Mouse (Mus musculus) limb, embryonic 12.5 days (tissue): ENCODE data around the gene Mbd6. TPM values are rescaled to one million over a fixed set of nuclear protein-coding genes. Genes with fewer than 3 reads are reported as not detected.

Experiments used
- ATAC-seq: fragments of 200-750 bp; cut with Nextera tagmentation; 2 replicates; pipeline ENCODE4 v1.8.0; 2017; ENCODE audit warnings: low read depth, moderate TSS enrichment; ENCODE audit not compliant: insufficient number of reproducible peaks, insufficient read depth, low FRiP score, low TSS enrichment
- H3K27ac ChIP-seq: fragments of 300-500 bp; sonication (generic); 2 replicates; pipeline ENCODE4 v1.5.1; 2016; ENCODE audit warnings: mild to moderate bottlenecking, moderate library complexity
- H3K27me3 ChIP-seq: fragments of 300-500 bp; sonication (generic); 2 replicates; pipeline ENCODE4 v1.6.1; 2016; ENCODE audit warnings: mild to moderate bottlenecking, moderate library complexity
- H3K36me3 ChIP-seq: fragments of 300-500 bp; sonication (generic); 2 replicates; pipeline ENCODE4 v1.6.1; 2016; ENCODE audit warnings: mild to moderate bottlenecking, moderate library complexity
- H3K4me1 ChIP-seq: fragments of 300-500 bp; sonication (generic); replicated peaks from 2 replicates; pipeline ENCODE4 v1.6.1; 2016
- H3K4me2 ChIP-seq: fragments of 300-500 bp; sonication (generic); 2 replicates; pipeline ENCODE4 v1.6.1; 2016; ENCODE audit warnings: mild to moderate bottlenecking, moderate library complexity
- H3K4me3 ChIP-seq: fragments of 300-500 bp; sonication (generic); replicated peaks from 2 replicates; pipeline ENCODE4 v1.5.1; 2016; ENCODE audit warnings: mild to moderate bottlenecking
- H3K9ac ChIP-seq: fragments of 300-500 bp; sonication (generic); replicated peaks from 2 replicates; pipeline ENCODE4 v1.6.1; 2016; ENCODE audit warnings: mild to moderate bottlenecking, moderate library complexity
- H3K9me3 ChIP-seq: fragments of 300-500 bp; sonication (generic); 2 replicates; pipeline ENCODE4 v1.6.1; 2016; ENCODE audit warnings: mild to moderate bottlenecking, moderate library complexity
- WGBS: fragments of 180-500 bp; shearing (Covaris S2); methylation state at CpG from one replicate; pipeline ENCODE4 v1.1.7; 2016; 5-methylcytosine and 5-hydroxymethylcytosine counted together
- polyA plus RNA-seq: library from polyadenylated mRNA; unstranded; fragments of >200 nt; fragmentation: Nextera tagmentation; extraction: Ambion mirVana; gene quantifications from 2 replicates; pipeline ENCODE4 v1.2.1, GENCODE M21; 2016

Gene Mbd6
- polyA plus RNA-seq, 1 experiment from 2014 or later: 17.2 TPM

GRCm38 (mm10) chr10:127258489-127258888, 30.3 kb downstream of the Mbd6 start:
- no peak overlapping the region for H3K4me3 ChIP-seq
- no peak for ATAC-seq
- no peak overlapping the region for H3K9ac ChIP-seq
- no peak overlapping the region for H3K27ac ChIP-seq
- H3K27me3 ChIP-seq: peaks cover 29% of the 10 kb centered on the region
- no peaks in the 10 kb centered on the region for H3K9me3 ChIP-seq
- H3K4me2 ChIP-seq: no peak overlapping the region
- WGBS: 81% methylated on average over 8 of the region's 8 CpGs
- no peaks in the 10 kb centered on the region for H3K36me3 ChIP-seq
- peaks cover 14% of the 10 kb centered on the region for H3K4me1 ChIP-seq

- 73% methylated on average over 6 of the region's 6 CpGs for WGBS
- peaks cover 22% of the 10 kb centered on the region for H3K27me3 ChIP-seq
- H3K4me2 ChIP-seq: no peak overlapping the region
- ATAC-seq: no peak
- H3K27ac ChIP-seq: no peak overlapping the region
- H3K9ac ChIP-seq: no peak overlapping the region
- peaks cover 9% of the 10 kb centered on the region for H3K4me1 ChIP-seq
- no peaks in the 10 kb centered on the region for H3K36me3 ChIP-seq
- no peaks in the 10 kb centered on the region for H3K9me3 ChIP-seq
- H3K4me3 ChIP-seq: no peak overlapping the region
Observed at GRCm38 (mm10) chr10:127257790-127258189, 31.0 kb downstream of the Mbd6 start.

GRCm38 (mm10) chr10:127255625-127256345, 33.0 kb downstream of the Mbd6 start:
- Histone ChIP-seq H3K4me1 (no peaks in the 10 kb centered on the region), H3K9ac (no peak overlapping the region), H3K27me3 (peaks cover 3% of the 10 kb centered on the region; the same call in 1 of the 2 replicates), H3K36me3 (no peaks in the 10 kb centered on the region), H3K4me3 (no peak overlapping the region), H3K9me3 (no peaks in the 10 kb centered on the region), H3K27ac (no peak overlapping the region), H3K4me2 (peak overlapping the region; percentile 30; the same call in 1 of the 2 replicates)
- WGBS: 21% methylated on average over 14 of the region's 14 CpGs
- ATAC-seq: peak; percentile 61

GRCm38 (mm10) chr10:127250810-127251209, 38.0 kb downstream of the Mbd6 start:
- WGBS: 80% methylated on average over 5 of the region's 5 CpGs
- Histone ChIP-seq H3K36me3 (no peaks in the 10 kb centered on the region), H3K9ac (no peak overlapping the region), H3K4me2 (no peak overlapping the region), H3K4me1 (no peaks in the 10 kb centered on the region), H3K9me3 (no peaks in the 10 kb centered on the region), H3K4me3 (no peak overlapping the region), H3K27ac (no peak overlapping the region), H3K27me3 (no peaks in the 10 kb centered on the region)
- ATAC-seq: no peak

GRCm38 (mm10) chr10:127238241-127238824, 50.5 kb downstream of the Mbd6 start:
- H3K9me3 ChIP-seq: no peaks in the 10 kb centered on the region
- H3K27ac ChIP-seq: no peak overlapping the region
- H3K4me2 ChIP-seq: no peak overlapping the region
- ATAC-seq: no peak
- peaks cover 18% of the 10 kb centered on the region for H3K27me3 ChIP-seq
- H3K9ac ChIP-seq: no peak overlapping the region
- 66% methylated on average over 18 of the region's 18 CpGs for WGBS
- H3K4me1 ChIP-seq: peaks cover 6% of the 10 kb centered on the region; the same call in 1 of the 2 replicates
- peaks cover 18% of the 10 kb centered on the region; the same call in 1 of the 2 replicates for H3K36me3 ChIP-seq
- H3K4me3 ChIP-seq: no peak overlapping the region

GRCm38 (mm10) chr10:127236541-127236940, 52.3 kb downstream of the Mbd6 start:
- Histone ChIP-seq H3K36me3 (0 out of 2 replicates have a peak, but pooled peaks cover 6% of the 10 kb centered on the region), H3K9ac (no peak overlapping the region), H3K4me2 (no peak overlapping the region), H3K4me3 (no peak overlapping the region), H3K9me3 (no peaks in the 10 kb centered on the region), H3K27ac (no peak overlapping the region), H3K4me1 (peaks cover 6% of the 10 kb centered on the region; the same call in 1 of the 2 replicates), H3K27me3 (peaks cover 18% of the 10 kb centered on the region)
- WGBS: 26% methylated on average over 9 of the region's 9 CpGs
- ATAC-seq: no peak

GRCm38 (mm10) chr10:127233141-127233540, 55.7 kb downstream of the Mbd6 start:
- whole genome bisulfite sequencing: 81% methylated on average over 9 of the region's 9 CpGs
- Histone ChIP-seq H3K36me3 (0 out of 2 replicates have a peak, but pooled peaks cover 6% of the 10 kb centered on the region), H3K4me1 (peaks cover 6% of the 10 kb centered on the region; the same call in 1 of the 2 replicates), H3K4me3 (no peak overlapping the region), H3K9me3 (no peaks in the 10 kb centered on the region), H3K27me3 (peaks cover under 1% of the 10 kb centered on the region; the same call in 1 of the 2 replicates), H3K4me2 (no peak overlapping the region), H3K9ac (no peak overlapping the region), H3K27ac (no peak overlapping the region)
- no peak for ATAC-seq

Other genes with a start within 250 kb of the Mbd6 start
- gene Mettl1, start 247.6 kb downstream of the Mbd6 start, polyA plus RNA-seq: 52.5 and 53.7 TPM in 2 replicates
- 0.50 TPM in 2 replicates for gene Eef1akmt3, start 247.5 kb downstream of the Mbd6 start, polyA plus RNA-seq
- gene Cyp27b1, start 240.8 kb downstream of the Mbd6 start, polyA plus RNA-seq: 0.16 TPM in 1 of 2 replicates, not detected in the other
- 1.5 and 1.9 TPM in 2 replicates for gene March9, start 228.8 kb downstream of the Mbd6 start, polyA plus RNA-seq
- gene Cdk4, start 225.5 kb downstream of the Mbd6 start, polyA plus RNA-seq: 2,363 and 2,376 TPM in 2 replicates
- gene Tspan31, start 218.8 kb downstream of the Mbd6 start, polyA plus RNA-seq: 171 and 172 TPM in 2 replicates
- gene Agap2, start 213.7 kb downstream of the Mbd6 start, polyA plus RNA-seq: 0.38 TPM in 1 of 2 replicates, not detected in the other
- 58.7 and 65.5 TPM in 2 replicates for gene Os9, start 167.9 kb downstream of the Mbd6 start, polyA plus RNA-seq
- 4.3 and 5.0 TPM in 2 replicates for gene B4galnt1, start 123.8 kb downstream of the Mbd6 start, polyA plus RNA-seq
- 3.4 and 3.5 TPM in 2 replicates for gene Slc26a10, start 108.4 kb downstream of the Mbd6 start, polyA plus RNA-seq
- 67.5 and 74.1 TPM in 2 replicates for gene Arhgef25, start 98.9 kb downstream of the Mbd6 start, polyA plus RNA-seq
- gene Dtx3, start 93.3 kb downstream of the Mbd6 start, polyA plus RNA-seq: 150 and 166 TPM in 2 replicates
- 27.3 and 28.0 TPM in 2 replicates for gene Pip4k2c, start 77.4 kb downstream of the Mbd6 start, polyA plus RNA-seq
- gene Kif5a, start 25.7 kb downstream of the Mbd6 start, polyA plus RNA-seq: 5.3 and 5.6 TPM in 2 replicates
- gene Dctn2, start 22.6 kb downstream of the Mbd6 start, polyA plus RNA-seq: 174 and 183 TPM in 2 replicates
- gene Mars, start 22.8 kb upstream of the Mbd6 start, polyA plus RNA-seq: 144 and 145 TPM in 2 replicates
- 5.7 and 6.5 TPM in 2 replicates for gene Arhgap9, start 32.9 kb upstream of the Mbd6 start, polyA plus RNA-seq
- 11.0 and 14.2 TPM in 2 replicates for gene Gli1, start 53.0 kb upstream of the Mbd6 start, polyA plus RNA-seq
- 0.04 and 0.08 TPM in 2 replicates for gene Inhbe, start 65.4 kb upstream of the Mbd6 start, polyA plus RNA-seq
- gene Inhbc, start 81.4 kb upstream of the Mbd6 start, polyA plus RNA-seq: not detected in 2 replicates
- gene R3hdm2, start 91.3 kb upstream of the Mbd6 start, polyA plus RNA-seq: 45.6 and 56.4 TPM in 2 replicates
- 11.5 and 11.7 TPM in 2 replicates for gene Stac3, start 212.7 kb upstream of the Mbd6 start, polyA plus RNA-seq
- gene Ndufa4l2, start 225.9 kb upstream of the Mbd6 start, polyA plus RNA-seq: 0.60 and 1.6 TPM in 2 replicates
- 96.8 and 98.1 TPM in 2 replicates for gene Shmt2, start 233.4 kb upstream of the Mbd6 start, polyA plus RNA-seq
- 4.2 and 6.3 TPM in 2 replicates for gene Nxph4, start 245.5 kb upstream of the Mbd6 start, polyA plus RNA-seq